Mouse (Mus musculus) liver, adult 2 months (tissue): ENCODE measurements at regions not wholly inside any gene's neighbourhood (a gene's known extent, or its start where the extent isn't known, plus 50 kb on each side); places are given as distances from the start of the nearest gene placed in this dataset.

Source experiments
- DNase-seq: peaks from one replicate; pipeline ENCODE4 v3.0.0-alpha.2; 2011; ENCODE audit warnings: low read depth, low spot score; ENCODE audit errors: extremely low read depth
- H3K27ac ChIP-seq: fragments of 200-500 bp; replicated peaks from 2 replicates; pipeline ENCODE4 v1.5.1; 2012; ENCODE audit warnings: low read depth, mild to moderate bottlenecking, control low read depth, inconsistent platforms, low read length; ENCODE audit not compliant: insufficient read depth
- H3K27me3 ChIP-seq: fragments of 200-500 bp; 2 replicates; pipeline ENCODE4 v1.6.1; 2012; ENCODE audit warnings: mild to moderate bottlenecking, moderate library complexity, low read length, inconsistent platforms; ENCODE audit not compliant: control insufficient read depth, insufficient read depth
- H3K36me3 ChIP-seq: fragments of 200-500 bp; 2 replicates; pipeline ENCODE4 v1.6.1; 2012; ENCODE audit warnings: low read length, inconsistent platforms; ENCODE audit not compliant: control insufficient read depth, insufficient read depth
- H3K4me1 ChIP-seq: fragments of 200-500 bp; 2 replicates; pipeline ENCODE4 v1.6.1; 2011; ENCODE audit warnings: low read length; ENCODE audit not compliant: control insufficient read depth, insufficient read depth
- H3K4me3 ChIP-seq: fragments of 200-500 bp; 2 replicates; pipeline ENCODE4 v1.5.1; 2011; ENCODE audit warnings: low read depth, mild to moderate bottlenecking, control low read depth, low read length, moderate library complexity; ENCODE audit not compliant: insufficient read depth
- H3K79me2 ChIP-seq: fragments of 200-500 bp; 2 replicates; pipeline ENCODE4 v1.6.1; 2012; ENCODE audit warnings: inconsistent platforms, mild to moderate bottlenecking, low read length, moderate library complexity; ENCODE audit not compliant: control insufficient read depth, insufficient read depth
- H3K9ac ChIP-seq: fragments of 200-500 bp; 2 replicates; pipeline ENCODE4 v1.6.1; 2012; ENCODE audit warnings: low read depth, mild to moderate bottlenecking, control low read depth, inconsistent platforms, low read length
- CTCF ChIP-seq: fragments of 200-500 bp; IDR thresholded peaks from 2 replicates; pipeline ENCODE4 v1.5.1; 2011; ENCODE audit warnings: low read depth, low read length, control low read depth
- POLR2A ChIP-seq: fragments of 200-500 bp; IDR thresholded peaks from 2 replicates; pipeline ENCODE4 v1.6.1; 2011; ENCODE audit warnings: low read length, control low read depth; ENCODE audit not compliant: insufficient read depth; ENCODE audit errors: extremely low read depth
- WGBS: fragments of 180-500 bp; shearing (Covaris S2); methylation state at CpG from one replicate; pipeline ENCODE4 v1.1.7; 2018; 5-methylcytosine and 5-hydroxymethylcytosine counted together

GRCm38 (mm10) chr4:9010381-9011128 lies 771.7 kb upstream of the Car8 start:
- DNase-seq, result no peak
- Histone ChIP-seq H3K4me3 (no peak overlapping the region), H3K79me2 (no peaks in the 10 kb centered on the region), H3K9ac (no peak overlapping the region), H3K36me3 (no peaks in the 10 kb centered on the region), H3K27ac (no peak overlapping the region), H3K4me1 (no peaks in the 10 kb centered on the region), H3K27me3 (no peaks in the 10 kb centered on the region)
- 86% methylated on average over 17 of the region's 17 CpGs for WGBS
- TF ChIP-seq CTCF (no peak), POLR2A (no peak)

DNA sequence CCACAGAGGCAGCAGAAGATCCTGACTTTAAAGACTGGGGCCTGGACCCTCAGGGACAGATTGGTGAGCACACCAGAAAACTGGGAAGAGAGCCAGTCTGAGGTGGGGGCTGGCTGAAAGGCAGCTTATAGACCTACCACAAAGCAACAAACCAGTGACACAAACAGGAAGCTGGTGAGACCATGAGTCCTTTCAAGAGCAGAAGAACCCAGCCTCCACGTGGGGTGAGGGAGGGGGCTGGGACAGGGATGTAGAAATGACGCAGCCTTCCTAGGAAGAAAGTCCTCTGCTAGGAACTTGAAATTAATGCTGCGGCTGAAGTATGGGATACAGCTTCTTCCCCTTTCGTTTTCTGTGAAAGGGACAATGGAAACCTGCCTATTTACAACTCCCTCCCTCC lies 770.8 kb upstream of the Car8 start:
- H3K4me3 ChIP-seq, result no peak overlapping the region
- peak; percentile 14 for DNase-seq
- H3K4me1 ChIP-seq, result no peaks in the 10 kb centered on the region
- TF ChIP-seq CTCF, result no peak
- no peak for TF ChIP-seq POLR2A
- H3K9ac ChIP-seq, result no peak overlapping the region
- no peaks in the 10 kb centered on the region for H3K36me3 ChIP-seq
- H3K79me2 ChIP-seq, result no peaks in the 10 kb centered on the region
- H3K27me3 ChIP-seq, result no peaks in the 10 kb centered on the region
- 62% methylated on average over 4 of the region's 4 CpGs for WGBS
- H3K27ac ChIP-seq, result no peak overlapping the region

GRCm38 (mm10) chr4:9005938-9006626 lies 767.2 kb upstream of the Car8 start:
- Histone ChIP-seq H3K27me3 (no peaks in the 10 kb centered on the region), H3K36me3 (no peaks in the 10 kb centered on the region), H3K27ac (no peak overlapping the region), H3K4me1 (no peaks in the 10 kb centered on the region), H3K79me2 (no peaks in the 10 kb centered on the region), H3K4me3 (no peak overlapping the region), H3K9ac (no peak overlapping the region)
- no peak for DNase-seq
- TF ChIP-seq CTCF (no peak), POLR2A (no peak)
- 64% methylated on average over 8 of the region's 8 CpGs for WGBS

- DNase-seq, result no peak
- Histone ChIP-seq H3K27me3 (no peaks in the 10 kb centered on the region), H3K27ac (no peak overlapping the region), H3K4me1 (no peaks in the 10 kb centered on the region), H3K79me2 (no peaks in the 10 kb centered on the region), H3K36me3 (no peaks in the 10 kb centered on the region), H3K4me3 (no peak overlapping the region), H3K9ac (no peak overlapping the region)
- 86% methylated on average over 1 of the region's 1 CpGs for WGBS
- TF ChIP-seq POLR2A (no peak), CTCF (no peak)
Measured at GRCm38 (mm10) chr4:9003891-9004290, 765.0 kb upstream of the Car8 start.

DNA sequence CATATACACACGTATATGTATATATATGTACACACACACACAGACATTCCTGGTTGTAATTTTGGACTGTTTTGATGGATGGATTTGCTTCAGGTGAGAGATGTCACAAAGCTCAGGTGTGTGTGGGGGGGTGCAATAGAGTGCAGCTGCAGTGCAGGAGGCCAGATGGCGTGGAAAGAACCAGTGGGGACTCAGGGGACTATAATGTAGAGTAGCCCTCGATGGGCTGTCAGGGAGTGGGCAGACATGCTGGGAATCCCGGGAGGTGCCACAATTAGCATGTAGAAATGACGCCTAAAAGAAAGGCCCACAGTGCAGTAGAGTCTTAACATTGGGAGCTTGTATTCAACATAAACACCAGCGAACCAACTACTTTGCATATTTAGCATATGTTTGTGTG lies 763.5 kb upstream of the Car8 start:
- no peak for DNase-seq
- Histone ChIP-seq H3K79me2 (no peaks in the 10 kb centered on the region), H3K27ac (no peak overlapping the region), H3K36me3 (no peaks in the 10 kb centered on the region), H3K27me3 (no peaks in the 10 kb centered on the region), H3K4me1 (no peaks in the 10 kb centered on the region), H3K9ac (no peak overlapping the region), H3K4me3 (no peak overlapping the region)
- no peak for TF ChIP-seq CTCF
- no peak for TF ChIP-seq POLR2A
- WGBS, result 87% methylated on average over 6 of the region's 6 CpGs

DNA sequence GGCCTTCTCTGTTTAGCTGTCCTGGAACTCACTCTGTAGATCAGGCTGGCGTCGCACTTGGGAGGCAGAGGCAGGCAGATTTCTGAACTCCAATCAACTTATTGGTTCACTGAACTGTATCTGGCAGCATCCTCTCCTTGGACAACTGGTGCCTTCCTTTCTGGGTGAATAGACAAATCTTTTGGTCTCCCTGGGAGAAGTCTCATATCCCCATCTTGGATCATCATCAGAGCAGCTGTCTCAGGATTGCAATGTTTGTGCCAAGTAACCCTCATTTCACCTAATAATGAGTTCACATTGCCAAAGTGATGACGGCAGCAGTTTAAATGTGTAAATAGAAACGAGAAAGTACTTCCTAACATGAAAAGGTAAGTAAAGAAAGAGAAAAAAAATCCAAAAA lies 759.8 kb upstream of the Car8 start:
- Histone ChIP-seq H3K79me2 (no peaks in the 10 kb centered on the region), H3K4me1 (no peaks in the 10 kb centered on the region), H3K9ac (no peak overlapping the region), H3K27ac (no peak overlapping the region), H3K4me3 (no peak overlapping the region), H3K36me3 (no peaks in the 10 kb centered on the region), H3K27me3 (no peaks in the 10 kb centered on the region)
- no peak for TF ChIP-seq POLR2A
- no peak for TF ChIP-seq CTCF
- 82% methylated on average over 4 of the region's 4 CpGs for WGBS
- peak; percentile 26 for DNase-seq
